Mouse (Mus musculus) heart, adult 8-10 months (tissue): ENCODE measurements at regions not wholly inside any gene's neighbourhood (a gene's known extent, or its start where the extent isn't known, plus 50 kb on each side); places are given as distances from the start of the nearest gene placed in this dataset.

Source experiments
- DNase-seq: peaks from one replicate; pipeline ENCODE4 v3.0.0; 2022; ENCODE audit warnings: low spot score

GRCm38 (mm10) chr1:135665484-135665883, 54.4 kb upstream of the Csrp1 start:
- DNase-seq, result no peak

- DNase-seq, result no peak
Measured at GRCm38 (mm10) chr1:135668331-135668730, 51.5 kb upstream of the Csrp1 start.

GRCm38 (mm10) chr1:135668951-135669350, 50.9 kb upstream of the Csrp1 start:
- no peak for DNase-seq

GRCm38 (mm10) chr1:135669803-135670202, 50.1 kb upstream of the Csrp1 start:
- peak; percentile 82 for DNase-seq
